Mouse (Mus musculus) forebrain, embryonic 12.5 days (tissue): ENCODE measurements around the gene Adra2b. TPM values are rescaled to one million over a fixed set of nuclear protein-coding genes. Genes with fewer than 3 reads are reported as not detected.
A peak's percentile ranks its signal among the peaks of the same experiment; 100 is the strongest.

Experiments
- ATAC-seq: fragments of 200-750 bp; cut with Nextera tagmentation; 2 replicates; pipeline ENCODE4 v1.8.0; 2017; ENCODE audit warnings: moderate TSS enrichment; ENCODE audit not compliant: low FRiP score
- H3K27ac ChIP-seq: fragments of 300-500 bp; sonication (generic); 2 replicates; pipeline ENCODE4 v1.5.1; 2016; ENCODE audit warnings: mild to moderate bottlenecking
- H3K27me3 ChIP-seq: fragments of 300-500 bp; sonication (generic); 2 replicates; pipeline ENCODE4 v1.6.1; 2016; ENCODE audit warnings: mild to moderate bottlenecking
- H3K36me3 ChIP-seq: fragments of 300-500 bp; sonication (generic); replicated peaks from 2 replicates; pipeline ENCODE4 v1.6.1; 2016; ENCODE audit warnings: mild to moderate bottlenecking
- H3K4me1 ChIP-seq: fragments of 300-500 bp; sonication (generic); 2 replicates; pipeline ENCODE4 v1.6.1; 2016
- H3K4me2 ChIP-seq: fragments of 300-500 bp; sonication (generic); 2 replicates; pipeline ENCODE4 v1.6.1; 2016; ENCODE audit warnings: mild to moderate bottlenecking, moderate library complexity
- H3K4me3 ChIP-seq: fragments of 300-500 bp; sonication (generic); replicated peaks from 2 replicates; pipeline ENCODE4 v1.5.1; 2016; ENCODE audit warnings: mild to moderate bottlenecking
- H3K9ac ChIP-seq: fragments of 300-500 bp; sonication (generic); 2 replicates; pipeline ENCODE4 v1.6.1; 2016; ENCODE audit warnings: mild to moderate bottlenecking
- H3K9me3 ChIP-seq: fragments of 300-500 bp; sonication (generic); 2 replicates; pipeline ENCODE4 v1.6.1; 2016
- WGBS: fragments of 180-500 bp; shearing (Covaris S2); methylation state at CpG from one replicate; pipeline ENCODE4 v1.1.7; 2016; 5-methylcytosine and 5-hydroxymethylcytosine counted together
- polyA plus RNA-seq: library from polyadenylated mRNA; unstranded; fragments of >200 nt; fragmentation: Nextera tagmentation; extraction: Ambion mirVana; gene quantifications from 2 replicates; pipeline ENCODE4 v1.2.1, GENCODE M21; 2016

The Adra2b gene
- polyA plus RNA-seq, 1 experiment from 2014 or later, result 1.9 TPM

DNA sequence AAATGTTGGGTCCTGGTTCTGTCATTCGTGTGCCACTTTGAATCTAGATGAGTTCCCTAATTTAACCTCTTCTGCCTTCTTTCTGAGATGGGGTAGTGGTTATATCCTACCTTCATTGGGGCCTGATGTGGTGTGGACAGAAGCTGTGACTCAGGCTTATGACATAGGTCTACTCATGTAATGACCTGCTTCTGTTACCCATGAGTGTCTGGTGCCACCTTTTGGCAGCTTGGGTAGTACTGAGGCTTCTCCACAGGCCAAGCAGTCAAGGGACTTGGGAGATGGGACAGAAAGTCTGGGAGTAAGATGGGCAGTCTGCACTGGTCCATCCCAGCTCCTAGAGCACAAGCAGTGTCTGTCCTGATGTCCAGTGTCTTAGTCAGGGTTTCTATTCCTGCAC is 16.7 kb upstream of the Adra2b start:
- H3K9me3 ChIP-seq, result no peaks in the 10 kb centered on the region
- ATAC-seq, result no peak
- H3K27ac ChIP-seq, result no peak overlapping the region
- H3K27me3 ChIP-seq, result no peaks in the 10 kb centered on the region; the same call in 1 of the 2 replicates
- no peaks in the 10 kb centered on the region for H3K4me1 ChIP-seq
- H3K4me2 ChIP-seq, result no peak overlapping the region
- no peak overlapping the region for H3K9ac ChIP-seq
- no peaks in the 10 kb centered on the region for H3K36me3 ChIP-seq
- 69% methylated on average over 1 of the region's 1 CpGs for WGBS
- H3K4me3 ChIP-seq, result no peak overlapping the region

DNA sequence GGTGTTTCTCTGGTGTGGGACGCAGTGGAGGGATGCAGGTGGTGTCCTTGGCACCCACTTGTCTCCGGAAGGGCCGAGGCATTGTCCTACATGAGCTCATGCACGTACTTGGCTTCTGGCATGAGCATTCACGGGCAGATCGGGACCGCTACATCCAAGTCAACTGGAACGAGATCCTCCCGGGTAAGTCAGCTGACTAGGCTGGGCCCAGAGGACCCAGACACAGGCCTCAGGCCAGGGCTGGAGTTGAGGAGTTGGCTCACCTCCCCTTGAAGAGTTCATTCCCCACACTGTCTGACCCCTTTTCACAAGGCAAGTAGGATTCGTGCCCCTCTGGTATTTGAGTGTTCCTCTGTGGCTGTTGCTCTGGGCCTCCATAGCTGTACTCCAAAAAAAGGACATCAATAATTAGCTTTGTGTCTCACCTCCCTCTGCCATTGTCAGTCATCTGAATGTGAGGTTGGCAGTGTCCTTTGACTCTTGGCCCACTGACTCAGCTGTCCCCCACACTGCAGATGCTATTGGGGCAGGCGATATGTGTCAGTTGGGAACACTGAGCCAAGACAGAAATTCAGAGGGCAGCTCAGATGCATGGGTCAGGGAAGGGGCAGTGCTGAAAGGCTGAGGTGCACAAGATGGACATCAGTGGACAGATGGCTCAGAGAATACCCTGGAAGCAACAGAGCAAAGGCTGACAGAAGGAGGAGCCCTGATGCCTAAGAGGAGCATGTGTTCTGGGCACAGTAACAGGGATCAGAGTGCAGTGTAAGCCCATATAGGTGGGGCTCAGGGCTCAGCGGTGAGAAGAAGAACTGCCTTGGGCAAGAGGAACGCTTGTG is 15.6 kb upstream of the Adra2b start:
- Histone ChIP-seq H3K4me2 (no peak overlapping the region), H3K27ac (no peak overlapping the region), H3K27me3 (no peaks in the 10 kb centered on the region; the same call in 1 of the 2 replicates), H3K9me3 (no peaks in the 10 kb centered on the region), H3K9ac (no peak overlapping the region), H3K4me1 (no peaks in the 10 kb centered on the region), H3K4me3 (no peak overlapping the region), H3K36me3 (no peaks in the 10 kb centered on the region)
- WGBS, result 84% methylated on average over 13 of the region's 13 CpGs
- ATAC-seq, result no peak

DNA sequence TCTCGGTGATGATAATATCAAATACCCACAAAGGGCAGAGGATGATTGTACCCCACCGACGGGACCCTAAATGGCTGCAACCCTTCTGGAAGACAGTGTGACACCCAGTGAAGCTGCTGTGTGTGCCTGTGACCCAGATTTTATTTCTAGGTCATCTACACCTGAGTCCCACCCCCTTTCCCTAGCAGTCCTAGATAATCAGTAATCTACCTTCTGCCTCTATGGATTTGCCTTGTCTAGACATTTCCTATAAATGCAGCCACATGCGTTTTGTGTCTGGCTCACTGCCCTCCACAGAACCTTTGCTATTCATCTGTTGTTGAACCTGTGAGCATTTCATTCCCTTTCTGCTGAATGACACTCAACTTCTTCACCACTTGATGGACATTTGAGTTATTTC is 9.1 kb upstream of the Adra2b start:
- H3K9me3 ChIP-seq, result no peaks in the 10 kb centered on the region
- peaks cover 25% of the 10 kb centered on the region; the same call in 1 of the 2 replicates for H3K27me3 ChIP-seq
- no peak overlapping the region for H3K27ac ChIP-seq
- H3K4me1 ChIP-seq, result no peaks in the 10 kb centered on the region
- no peaks in the 10 kb centered on the region for H3K36me3 ChIP-seq
- 89% methylated on average over 4 of the region's 4 CpGs for WGBS
- ATAC-seq, result no peak
- no peak overlapping the region for H3K4me3 ChIP-seq
- no peak overlapping the region for H3K4me2 ChIP-seq
- no peak overlapping the region for H3K9ac ChIP-seq

GRCm38 (mm10) chr2:127363282-127363652 is 259 bp downstream of the Adra2b start:
- H3K4me2 ChIP-seq, result peak overlapping the region; percentile 71
- H3K27ac ChIP-seq, result no peak overlapping the region
- WGBS, result under 1% methylated on average over 28 of the region's 28 CpGs
- no peaks in the 10 kb centered on the region for H3K9me3 ChIP-seq
- peaks cover 14% of the 10 kb centered on the region for H3K4me1 ChIP-seq
- ATAC-seq, result peak; percentile 50; the same call in 1 of the 2 replicates
- no peaks in the 10 kb centered on the region for H3K36me3 ChIP-seq
- H3K4me3 ChIP-seq, result peak overlapping the region; percentile 42
- peak overlapping the region; percentile 48; the same call in 1 of the 2 replicates for H3K9ac ChIP-seq
- peaks cover 89% of the 10 kb centered on the region for H3K27me3 ChIP-seq

DNA sequence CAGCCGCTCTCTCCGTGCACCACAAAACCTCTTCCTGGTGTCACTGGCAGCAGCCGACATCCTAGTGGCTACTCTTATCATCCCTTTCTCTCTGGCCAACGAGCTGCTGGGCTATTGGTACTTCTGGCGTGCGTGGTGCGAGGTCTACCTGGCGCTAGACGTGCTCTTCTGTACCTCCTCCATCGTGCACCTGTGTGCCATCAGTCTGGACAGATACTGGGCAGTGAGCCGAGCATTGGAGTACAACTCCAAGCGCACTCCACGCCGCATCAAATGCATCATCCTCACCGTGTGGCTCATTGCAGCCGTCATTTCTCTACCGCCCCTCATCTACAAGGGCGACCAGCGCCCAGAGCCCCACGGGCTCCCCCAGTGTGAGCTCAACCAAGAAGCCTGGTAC is 688 bp downstream of the Adra2b start:
- ATAC-seq, result no peak
- WGBS, result 6% methylated on average over 20 of the region's 20 CpGs

GRCm38 (mm10) chr2:127364452-127364851 is 1.4 kb downstream of the Adra2b start:
- Histone ChIP-seq H3K4me3 (no peak overlapping the region), H3K9me3 (no peaks in the 10 kb centered on the region), H3K27ac (no peak overlapping the region), H3K9ac (no peak overlapping the region; the same call in 1 of the 2 replicates), H3K27me3 (peaks cover 87% of the 10 kb centered on the region), H3K36me3 (no peaks in the 10 kb centered on the region), H3K4me1 (peaks cover 14% of the 10 kb centered on the region), H3K4me2 (no peak overlapping the region)
- no peak for ATAC-seq
- WGBS, result 20% methylated on average over 8 of the region's 8 CpGs

More for the DNA sequence above, 688 bp downstream of the Adra2b start:
- no peaks in the 10 kb centered on the region for H3K9me3 ChIP-seq
- H3K4me3 ChIP-seq, result peak overlapping the region; percentile 42
- peaks cover 91% of the 10 kb centered on the region for H3K27me3 ChIP-seq
- H3K36me3 ChIP-seq, result no peaks in the 10 kb centered on the region
- no peak overlapping the region for H3K27ac ChIP-seq
- no peak overlapping the region for H3K9ac ChIP-seq
- H3K4me1 ChIP-seq, result peaks cover 14% of the 10 kb centered on the region
- peak overlapping the region; percentile 71 for H3K4me2 ChIP-seq

DNA sequence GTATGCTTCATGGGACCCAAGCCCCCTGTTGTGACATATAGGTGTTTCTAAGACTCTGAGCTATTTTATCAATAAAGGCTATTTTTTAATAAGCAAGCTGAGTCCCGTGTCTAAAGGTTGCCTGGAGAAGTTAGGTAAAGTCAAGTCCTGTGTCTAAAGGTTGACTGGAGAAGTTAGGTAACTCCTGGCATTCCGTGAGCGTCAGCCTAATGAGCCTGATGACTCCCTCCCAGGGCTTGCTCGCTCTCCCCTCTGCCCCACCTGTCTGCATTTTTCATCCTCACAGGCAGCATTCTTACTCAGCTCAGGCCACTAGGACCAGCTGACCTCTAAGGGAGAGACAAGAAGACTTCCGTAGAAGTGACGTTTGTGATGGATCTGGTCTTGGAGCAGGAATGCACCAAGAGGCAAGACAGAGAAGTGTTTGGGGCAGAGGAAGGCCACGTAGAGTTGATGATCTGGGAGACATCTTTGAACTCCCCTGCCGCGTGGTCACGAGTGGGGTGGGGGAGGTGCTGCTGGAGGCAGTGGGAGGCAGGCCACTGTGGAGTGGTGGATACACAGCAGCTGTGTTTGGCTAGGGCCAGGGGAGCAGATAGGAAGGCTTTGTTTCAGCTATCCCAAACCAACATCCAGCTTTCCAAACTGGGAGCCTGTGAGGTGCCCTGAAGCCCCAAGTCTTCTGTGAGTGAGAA is 4.3 kb downstream of the Adra2b start:
- H3K9ac ChIP-seq, result no peak overlapping the region
- H3K4me2 ChIP-seq, result no peak overlapping the region
- peaks cover 60% of the 10 kb centered on the region for H3K27me3 ChIP-seq
- H3K9me3 ChIP-seq, result no peaks in the 10 kb centered on the region
- no peak overlapping the region for H3K27ac ChIP-seq
- ATAC-seq, result no peak
- 78% methylated on average over 10 of the region's 10 CpGs for WGBS
- peaks cover 14% of the 10 kb centered on the region for H3K4me1 ChIP-seq
- H3K4me3 ChIP-seq, result no peak overlapping the region
- H3K36me3 ChIP-seq, result no peaks in the 10 kb centered on the region

GRCm38 (mm10) chr2:127369703-127370376 is 6.8 kb downstream of the Adra2b start:
- no peak for ATAC-seq
- Histone ChIP-seq H3K36me3 (no peaks in the 10 kb centered on the region), H3K4me2 (no peak overlapping the region), H3K27me3 (peaks cover 34% of the 10 kb centered on the region), H3K9ac (no peak overlapping the region), H3K27ac (no peak overlapping the region), H3K9me3 (no peaks in the 10 kb centered on the region), H3K4me3 (no peak overlapping the region), H3K4me1 (no peaks in the 10 kb centered on the region)
- 71% methylated on average over 5 of the region's 5 CpGs for WGBS

- H3K9ac ChIP-seq, result no peak overlapping the region
- peak overlapping the region; percentile 19; the same call in 1 of the 2 replicates for H3K27ac ChIP-seq
- no peak for ATAC-seq
Observed at GRCm38 (mm10) chr2:127370561-127371483, 7.8 kb downstream of the Adra2b start.

DNA sequence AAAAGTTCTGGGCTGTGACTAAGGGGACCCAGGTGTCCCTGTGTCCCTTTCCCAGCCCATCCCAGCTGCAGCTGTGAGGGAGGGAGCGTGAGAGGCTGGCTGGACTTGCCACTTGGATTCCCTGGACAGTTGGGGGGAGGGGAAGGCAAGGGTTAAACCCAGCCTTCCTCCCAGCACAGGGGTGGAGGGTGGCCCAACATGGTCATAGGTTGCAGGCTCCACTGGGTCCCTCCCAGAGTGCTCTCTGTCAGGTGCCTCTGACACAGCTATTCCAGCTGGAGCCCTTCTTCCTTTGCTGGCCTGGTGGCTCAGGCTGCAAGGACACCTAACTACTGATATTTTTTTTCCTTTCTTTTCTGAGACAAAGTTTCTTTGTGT is 8.5 kb downstream of the Adra2b start:
- peak overlapping the region; percentile 19; the same call in 1 of the 2 replicates for H3K27ac ChIP-seq

More at GRCm38 (mm10) chr2:127370561-127371483, 7.8 kb downstream of the Adra2b start:
- Histone ChIP-seq H3K4me1 (no peaks in the 10 kb centered on the region), H3K4me3 (no peak overlapping the region), H3K36me3 (no peaks in the 10 kb centered on the region), H3K27me3 (peaks cover 25% of the 10 kb centered on the region), H3K9me3 (no peaks in the 10 kb centered on the region), H3K4me2 (no peak overlapping the region)
- WGBS, result 66% methylated on average over 9 of the region's 9 CpGs

DNA sequence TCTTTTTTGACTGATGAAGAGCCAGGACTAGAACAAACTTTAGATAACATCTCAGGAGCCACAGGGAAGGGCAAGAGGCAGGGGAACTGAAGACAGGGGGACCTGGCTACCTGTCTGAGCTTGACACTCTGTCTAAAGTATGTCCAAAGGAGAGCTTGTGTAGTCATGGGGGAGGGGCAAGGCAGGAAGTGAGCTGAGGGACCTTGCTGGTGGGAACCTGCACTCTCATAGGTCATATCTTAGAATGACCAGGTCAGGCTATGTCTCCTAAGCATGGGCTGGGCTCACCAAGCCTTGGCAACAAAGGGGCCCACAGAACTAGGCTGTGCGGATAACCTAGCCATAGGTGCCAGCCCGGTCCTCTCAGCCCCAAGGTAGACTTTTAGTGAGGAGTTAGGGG is 9.1 kb downstream of the Adra2b start:
- no peaks in the 10 kb centered on the region for H3K36me3 ChIP-seq
- 89% methylated on average over 2 of the region's 2 CpGs for WGBS
- no peak for ATAC-seq
- H3K4me1 ChIP-seq, result no peaks in the 10 kb centered on the region
- no peaks in the 10 kb centered on the region for H3K9me3 ChIP-seq
- H3K9ac ChIP-seq, result no peak overlapping the region
- 0 out of 2 replicates have a peak, but pooled peaks cover 13% of the 10 kb centered on the region for H3K27me3 ChIP-seq
- H3K27ac ChIP-seq, result no peak overlapping the region
- H3K4me2 ChIP-seq, result no peak overlapping the region
- H3K4me3 ChIP-seq, result no peak overlapping the region

More for the DNA sequence above, 8.5 kb downstream of the Adra2b start:
- ATAC-seq, result no peak
- Histone ChIP-seq H3K9me3 (no peaks in the 10 kb centered on the region), H3K4me2 (no peak overlapping the region), H3K4me3 (no peak overlapping the region), H3K27me3 (peaks cover 18% of the 10 kb centered on the region), H3K9ac (no peak overlapping the region), H3K36me3 (no peaks in the 10 kb centered on the region), H3K4me1 (no peaks in the 10 kb centered on the region)
- WGBS, result 80% methylated on average over 1 of the region's 1 CpGs
